Mouse (Mus musculus): ENCODE measurements at regions not wholly inside any gene's neighbourhood (a gene's known extent, or its start where the extent isn't known, plus 50 kb on each side); places are given as distances from the start of the nearest gene placed in this dataset.

- Histone ChIP-seq H3K4me3 (ENCODE audit: low read length) (no peak overlapping the region), H3K9me3 (ENCODE audit: low read length) (no peaks in the 10 kb centered on the region), H3K27ac (ENCODE audit: low read length) (no peak overlapping the region), H3K4me2 (replicated peaks; ENCODE audit: low read depth, low read length) (no peak overlapping the region), H3K4me1 (ENCODE audit: insufficient read depth, low read length) (no peaks in the 10 kb centered on the region), H3K36me3 (ENCODE audit: insufficient read depth, low read length) (no peaks in the 10 kb centered on the region), H3K27me3 (ENCODE audit: insufficient read depth, low read length) (no peaks in the 10 kb centered on the region), H3K9ac (replicated peaks; ENCODE audit: low read length) (no peak overlapping the region)
- no peak for ATAC-seq (ENCODE audit: low FRiP score, low TSS enrichment)
- 42% methylated on average over 3 of the region's 3 CpGs for WGBS
These were observed 54.4 kb upstream of the Akr1e1 start for GRCm38 (mm10) chr13:4663390-4663789.

- H3K27ac ChIP-seq (ENCODE audit: low read length), result no peak overlapping the region
- no peaks in the 10 kb centered on the region for H3K27me3 ChIP-seq (ENCODE audit: insufficient read depth, low read length)
- H3K4me3 ChIP-seq (ENCODE audit: low read length), result no peak overlapping the region; the same call in 1 of the 2 replicates
- peak; percentile 89 for ATAC-seq (ENCODE audit: low FRiP score, low TSS enrichment)
- WGBS, result 37% methylated on average over 13 of the region's 13 CpGs
- no peaks in the 10 kb centered on the region for H3K9me3 ChIP-seq (ENCODE audit: low read length)
- peak overlapping the region; percentile 41 for H3K4me2 ChIP-seq (replicated peaks; ENCODE audit: low read depth, low read length)
- no peaks in the 10 kb centered on the region for H3K4me1 ChIP-seq (ENCODE audit: insufficient read depth, low read length)
- no peaks in the 10 kb centered on the region for H3K36me3 ChIP-seq (ENCODE audit: insufficient read depth, low read length)
- no peak overlapping the region for H3K9ac ChIP-seq (replicated peaks; ENCODE audit: low read length)
These were observed 53.5 kb upstream of the Akr1e1 start for GRCm38 (mm10) chr13:4662336-4663101.
